Mouse (Mus musculus) CH12.LX (cell line): ENCODE measurements around the gene Dynll2. TPM values are rescaled to one million over a fixed set of nuclear protein-coding genes. Genes with fewer than 3 reads are reported as not detected.

Experiments used
- DNase-seq: peaks from one replicate; pipeline ENCODE4 v3.0.0-alpha.2; 2013; ENCODE audit errors: extremely low read depth
- H3K27ac ChIP-seq: 2 replicates; pipeline ENCODE4 v1.5.1; 2012; ENCODE audit warnings: low read depth, mild to moderate bottlenecking, control low read depth, moderate library complexity; ENCODE audit not compliant: insufficient read depth
- H3K27me3 ChIP-seq: replicated peaks from 2 replicates; pipeline ENCODE3; 2012; ENCODE audit warnings: inconsistent platforms
- H3K36me3 ChIP-seq, 2 experiments: replicated peaks in 1 of 2; 2 replicates each; pipeline versions ENCODE3 to v1.6.1; 2012; ENCODE audit warnings: inconsistent platforms in 1 of 2, low read length in 1 of 2, mild to moderate bottlenecking in 1 of 2, mixed read lengths in 1 of 2, moderate library complexity in 1 of 2; ENCODE audit not compliant: control insufficient read depth in 1 of 2, insufficient read depth in 1 of 2
- H3K4me1 ChIP-seq, 2 experiments: 2 replicates each; pipeline ENCODE4 v1.6.1; 2012; ENCODE audit warnings: inconsistent platforms in 1 of 2, moderate library complexity in 1 of 2; ENCODE audit not compliant: insufficient read depth in 2 of 2, control insufficient read depth in 1 of 2
- H3K4me2 ChIP-seq: 2 replicates; pipeline ENCODE4 v1.6.1; 2012; ENCODE audit warnings: low read depth, mild to moderate bottlenecking, control low read depth; ENCODE audit not compliant: poor library complexity, insufficient read depth, severe bottlenecking
- H3K4me3 ChIP-seq, 3 experiments: fragments of 150-350 bp in 1 of 3; sonication (generic) in 1 of 3; replicated peaks in 1 of 3; 2 replicates each; pipeline versions ENCODE3 to v1.5.1; 2011 to 2012; ENCODE audit warnings: low read depth in 2 of 3, low read length in 2 of 3, mild to moderate bottlenecking in 2 of 3, moderate library complexity in 2 of 3, control low read depth in 1 of 3, improper control_type of control experiment in 1 of 3, inconsistent platforms in 1 of 3, mixed read lengths in 1 of 3; ENCODE audit not compliant: poor library complexity in 1 of 3
- H3K79me2 ChIP-seq: replicated peaks from 2 replicates; pipeline ENCODE4 v1.6.1; 2012; ENCODE audit warnings: mild to moderate bottlenecking, moderate library complexity; ENCODE audit not compliant: control insufficient read depth, poor library complexity, insufficient read depth, severe bottlenecking; ENCODE audit errors: extremely low read depth
- H3K9ac ChIP-seq: 2 replicates; pipeline ENCODE4 v1.6.1; 2012; ENCODE audit warnings: low read depth, mild to moderate bottlenecking, control low read depth, moderate library complexity; ENCODE audit not compliant: insufficient read depth
- H3K9me3 ChIP-seq: replicated peaks from 2 replicates; pipeline ENCODE3; 2012; ENCODE audit warnings: low read length, inconsistent platforms, mixed read lengths
- CHD2 ChIP-seq: IDR thresholded peaks from 2 replicates; pipeline ENCODE4 v1.6.1; 2011; ENCODE audit warnings: low read length, improper control_type of control experiment
- CTCF ChIP-seq, 2 experiments: IDR thresholded peaks in 1 of 2; conservative IDR thresholded peaks in 1 of 2; 2 replicates each; pipeline ENCODE4 v1.5.1; 2011 to 2012; ENCODE audit warnings: low read depth in 2 of 2, low read length in 2 of 2, improper control_type of control experiment in 1 of 2, inconsistent platforms in 1 of 2, mild to moderate bottlenecking in 1 of 2, moderate library complexity in 1 of 2
- E2F4 ChIP-seq: IDR thresholded peaks from 2 replicates; pipeline ENCODE4 v1.6.1; 2011; ENCODE audit warnings: low read depth, low read length, improper control_type of control experiment; ENCODE audit not compliant: insufficient replicate concordance
- ELF1 ChIP-seq: IDR thresholded peaks from 2 replicates; pipeline ENCODE4 v1.6.1; 2014; ENCODE audit warnings: low read depth, mild to moderate bottlenecking, inconsistent platforms, low read length, improper control_type of control experiment
- EP300 ChIP-seq: IDR thresholded peaks from 2 replicates; pipeline ENCODE4 v1.6.1; 2011; ENCODE audit warnings: low read length, improper control_type of control experiment
- ETS1 ChIP-seq: conservative IDR thresholded peaks from 2 replicates; pipeline ENCODE4 v1.6.1; 2012; ENCODE audit warnings: low read depth, mild to moderate bottlenecking, inconsistent platforms, low read length, improper control_type of control experiment, moderate library complexity
- GABPA ChIP-seq: IDR thresholded peaks from 2 replicates; pipeline ENCODE4 v1.6.1; 2012; ENCODE audit warnings: low read depth, low read length, improper control_type of control experiment, inconsistent platforms; ENCODE audit not compliant: insufficient replicate concordance
- IRF4 ChIP-seq: IDR thresholded peaks from 2 replicates; pipeline ENCODE4 v1.6.1; 2014; ENCODE audit warnings: low read depth, mild to moderate bottlenecking, inconsistent platforms, low read length, improper control_type of control experiment
- JUN ChIP-seq: IDR thresholded peaks from 2 replicates; pipeline ENCODE4 v1.6.1; 2011; ENCODE audit warnings: low read depth, mild to moderate bottlenecking, low read length, improper control_type of control experiment, moderate library complexity; ENCODE audit not compliant: insufficient read depth
- KAT2A ChIP-seq: IDR thresholded peaks from 2 replicates; pipeline ENCODE4 v1.6.1; 2012; ENCODE audit warnings: low read length, improper control_type of control experiment, inconsistent platforms; ENCODE audit not compliant: insufficient replicate concordance
- MAFK ChIP-seq: IDR thresholded peaks from 2 replicates; pipeline ENCODE4 v1.6.1; 2011; ENCODE audit warnings: low read length, improper control_type of control experiment; ENCODE audit not compliant: insufficient replicate concordance
- MAX ChIP-seq: IDR thresholded peaks from 2 replicates; pipeline ENCODE4 v1.6.1; 2011; ENCODE audit warnings: low read length, improper control_type of control experiment
- MYC ChIP-seq: IDR thresholded peaks from 2 replicates; pipeline ENCODE4 v1.6.1; 2011; ENCODE audit warnings: low read depth, mild to moderate bottlenecking, improper control_type of control experiment, low read length
- NELFE ChIP-seq: IDR thresholded peaks from 2 replicates; pipeline ENCODE4 v1.6.1; 2011; ENCODE audit warnings: low read depth, low read length, improper control_type of control experiment
- NRF1 ChIP-seq: IDR thresholded peaks from 2 replicates; pipeline ENCODE4 v1.6.1; 2014; ENCODE audit warnings: low read depth, mild to moderate bottlenecking, inconsistent platforms, low read length, improper control_type of control experiment, moderate library complexity
- RAD21 ChIP-seq: IDR thresholded peaks from 2 replicates; pipeline ENCODE4 v1.6.1; 2011; ENCODE audit warnings: low read depth, mild to moderate bottlenecking, low read length, improper control_type of control experiment, moderate library complexity
- SIN3A ChIP-seq: IDR thresholded peaks from 2 replicates; pipeline ENCODE4 v1.6.1; 2012; ENCODE audit warnings: low read length, improper control_type of control experiment, inconsistent platforms
- SMC3 ChIP-seq: IDR thresholded peaks from 2 replicates; pipeline ENCODE4 v1.6.1; 2011; ENCODE audit warnings: low read depth, low read length, improper control_type of control experiment
- TBP ChIP-seq: conservative IDR thresholded peaks from 2 replicates; pipeline ENCODE4 v1.6.1; 2011; ENCODE audit warnings: low read depth, low read length, improper control_type of control experiment
- USF2 ChIP-seq: conservative IDR thresholded peaks from 2 replicates; pipeline ENCODE4 v1.6.1; 2011; ENCODE audit warnings: low read depth, low read length, improper control_type of control experiment
- ZC3H11A ChIP-seq: IDR thresholded peaks from 2 replicates; pipeline ENCODE4 v1.6.1; 2012; ENCODE audit warnings: low read depth, mild to moderate bottlenecking, inconsistent platforms, low read length, improper control_type of control experiment
- ZKSCAN1 ChIP-seq: IDR thresholded peaks from 2 replicates; pipeline ENCODE4 v1.6.1; 2012; ENCODE audit warnings: low read depth, inconsistent platforms, low read length, improper control_type of control experiment, borderline replicate concordance
- ZMIZ1 ChIP-seq: IDR thresholded peaks from 2 replicates; pipeline ENCODE4 v1.6.1; 2012; ENCODE audit warnings: low read depth, mild to moderate bottlenecking, inconsistent platforms, low read length, improper control_type of control experiment
- dilution Hi-C: fragments of 300-500 bp; cut with MboI; formaldehyde crosslinking; loops from 2 replicates; pipeline ENCODE4 v1.14.3; 2020; ENCODE audit warnings: low sequenced_read_pairs; ENCODE audit not compliant: extremely low pct_unique_long_range_greater_than_20kb, extremely low pct_ligation_motif_present
- in situ Hi-C: fragments of 300-500 bp; cut with MboI; formaldehyde crosslinking; loops from 3 replicates; pipeline ENCODE4 v1.14.3; 2019; ENCODE audit warnings: low sequenced_read_pairs, low pct_ligation_motif_present, low pct_unique_long_range_greater_than_20kb, mixed read lengths
- polyA plus RNA-seq: library from polyadenylated mRNA; unstranded; fragments of >175 nt; gene quantifications from 2 replicates; pipeline ENCODE4 v1.2.1, GENCODE M21; 2012; ENCODE audit warnings: low read depth; ENCODE audit not compliant: insufficient read length
- total RNA-seq, 2 experiments: library from RNA; depleted of rRNA; stranded (reverse); fragments of 300-350 nt in 1 of 2; fragments of >200 nt in 1 of 2; gene quantifications; 2 replicates each; pipeline ENCODE4 v1.2.3; 2012 to 2014

Dynll2 gene
- total and polyA plus RNA-seq, 3 experiments = 14.0 to 147 (median 35.8) TPM

GRCm38 (mm10) chr11:88008641-88009040 is 21.3 kb upstream of the Dynll2 start:
- Histone ChIP-seq H3K4me2 (no peak overlapping the region), H3K27me3 (peaks cover under 1% of the 10 kb centered on the region), H3K36me3 (no peaks in the 10 kb centered on the region), H3K79me2 (no peaks in the 10 kb centered on the region), H3K27ac (no peak overlapping the region), H3K9me3 (peaks cover 3% of the 10 kb centered on the region), H3K9ac (no peak overlapping the region), H3K4me1 (peaks cover 14 to 46% of the 10 kb centered on the region in 2 experiments), H3K4me3 (no peak overlapping the region)
- no peak for TF ChIP-seq SIN3A
- no peak for TF ChIP-seq RAD21
- TF ChIP-seq CTCF (conservative IDR thresholded peaks at IDR 0.05 in 1 of 2, IDR thresholded peaks at IDR 0.05 in 1 of 2; ENCODE audit: low read depth in 2 of 2, low read length in 2 of 2) = no peak
- no peak for TF ChIP-seq IRF4
- TF ChIP-seq MAX = no peak
- no peak for TF ChIP-seq GABPA
- TF ChIP-seq SMC3 = no peak
- no peak for TF ChIP-seq ZMIZ1
- dilution Hi-C loops = no loop called here
- no peak for DNase-seq
- in situ Hi-C loops = no loop called here

- Histone ChIP-seq H3K9ac (no peak overlapping the region), H3K27ac (no peak overlapping the region), H3K4me1 (peaks cover 0 to 7% of the 10 kb centered on the region in 2 experiments; a peak in 2 of 4 replicates), H3K4me3 (no peak overlapping the region), H3K27me3 (no peaks in the 10 kb centered on the region), H3K79me2 (no peaks in the 10 kb centered on the region), H3K36me3 (no peaks in the 10 kb centered on the region), H3K9me3 (peaks cover 14% of the 10 kb centered on the region)
- in situ Hi-C loops = no loop called here
- DNase-seq = peak; percentile 23
- dilution Hi-C loops = no loop called here
- no peak for TF ChIP-seq KAT2A
- TF ChIP-seq, all 38 proteins: peak for 0
- H3K4me2 ChIP-seq = no peak overlapping the region
Observed at GRCm38 (mm10) chr11:88004123-88004522, 16.8 kb upstream of the Dynll2 start.

GRCm38 (mm10) chr11:88002738-88003137 is 15.4 kb upstream of the Dynll2 start:
- no peak for TF ChIP-seq JUN
- TF ChIP-seq EP300 = no peak
- no peak for TF ChIP-seq CHD2
- TF ChIP-seq NRF1 = no peak
- no peak for TF ChIP-seq TBP
- no peak for TF ChIP-seq CTCF (conservative IDR thresholded peaks at IDR 0.05 in 1 of 2, IDR thresholded peaks at IDR 0.05 in 1 of 2; ENCODE audit: low read depth in 2 of 2, low read length in 2 of 2)
- TF ChIP-seq RAD21 = no peak
- no peak for TF ChIP-seq NELFE
- no peak for TF ChIP-seq SMC3
- TF ChIP-seq ETS1 = no peak
- TF ChIP-seq ZMIZ1 = no peak
- TF ChIP-seq ELF1 = no peak
- no peak for TF ChIP-seq MYC
- TF ChIP-seq USF2 = no peak
- TF ChIP-seq ZKSCAN1 = no peak
- TF ChIP-seq ZC3H11A = no peak
- no peak for TF ChIP-seq E2F4
- no peak for TF ChIP-seq MAFK
- TF ChIP-seq, all 38 proteins: peak for 0
- dilution Hi-C loops (no loop called here), in situ Hi-C loops (no loop called here)

More at GRCm38 (mm10) chr11:88002738-88003137, 15.4 kb upstream of the Dynll2 start:
- Histone ChIP-seq H3K27me3 (no peaks in the 10 kb centered on the region), H3K27ac (no peak overlapping the region), H3K9me3 (peaks cover 16% of the 10 kb centered on the region), H3K36me3 (no peaks in the 10 kb centered on the region), H3K4me3 (no peak overlapping the region), H3K79me2 (no peaks in the 10 kb centered on the region), H3K4me2 (no peak overlapping the region), H3K9ac (no peak overlapping the region), H3K4me1 (no peaks in the 10 kb centered on the region)
- no peak for DNase-seq
